Mouse (Mus musculus): Measurements from ENCODE around the gene Pick1.

Gene Pick1

DNA sequence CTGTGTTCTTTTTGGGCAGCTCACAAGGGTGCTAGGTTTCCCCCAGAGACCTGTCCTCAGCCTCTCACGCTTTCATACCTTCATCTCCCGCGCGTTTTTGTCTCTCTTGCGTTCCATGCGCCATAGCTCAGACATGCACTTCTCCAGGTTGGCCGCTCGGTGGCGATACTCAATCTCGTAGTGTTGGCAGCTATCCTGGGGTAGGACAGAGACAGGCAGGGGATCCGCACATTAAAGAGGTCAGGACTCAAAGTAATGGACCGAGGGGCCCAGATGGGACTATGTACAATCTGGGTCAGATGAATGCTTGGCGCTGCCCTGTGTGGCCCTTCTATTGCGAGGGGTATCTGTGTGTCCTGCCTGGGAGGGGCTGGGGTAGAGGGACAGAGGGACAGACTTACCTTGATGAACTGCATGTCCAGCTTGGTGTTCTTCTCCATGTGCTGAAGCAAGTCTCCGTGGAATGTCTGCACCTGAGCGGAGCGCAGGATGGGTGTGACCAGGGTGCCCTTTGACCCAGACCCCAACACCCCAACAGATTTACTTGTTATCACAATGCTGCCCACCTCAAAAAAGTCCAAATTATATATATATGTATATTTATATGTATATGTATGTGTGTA, 42.3 kb downstream of the Pick1 start:
- peak; percentile 66 to 73 for DNase-seq

GRCm38 (mm10) chr15:79273020-79273419, 44.0 kb downstream of the Pick1 start:
- DNase-seq = no peak

GRCm38 (mm10) chr15:79277728-79278127, 48.8 kb downstream of the Pick1 start:
- no peak for DNase-seq

GRCm38 (mm10) chr15:79280209-79280608, 51.2 kb downstream of the Pick1 start:
- peak; percentile 51 to 55 for DNase-seq

DNA sequence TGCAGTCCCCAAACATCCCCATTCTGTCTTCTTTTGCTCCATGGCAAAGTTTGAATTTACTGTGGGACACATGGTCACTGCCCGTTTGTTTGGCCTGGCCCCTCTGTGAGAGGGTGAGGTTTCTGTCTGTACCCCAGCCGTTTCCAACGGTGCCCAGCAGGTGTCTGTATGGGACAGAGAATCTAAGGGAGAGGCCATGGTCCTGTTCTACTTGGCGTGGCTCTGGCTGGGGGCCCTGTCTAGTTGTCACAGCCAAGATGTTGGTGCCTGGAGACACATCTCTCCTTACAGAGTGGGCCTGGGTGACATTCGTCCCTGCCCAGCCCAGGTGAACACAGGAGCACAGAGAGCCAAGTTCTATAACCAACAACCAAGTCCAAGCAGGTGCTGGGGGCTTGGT, 51.9 kb downstream of the Pick1 start:
- no peak for DNase-seq

GRCm38 (mm10) chr15:79281389-79281788, 52.4 kb downstream of the Pick1 start:
- DNase-seq = no peak

DNA sequence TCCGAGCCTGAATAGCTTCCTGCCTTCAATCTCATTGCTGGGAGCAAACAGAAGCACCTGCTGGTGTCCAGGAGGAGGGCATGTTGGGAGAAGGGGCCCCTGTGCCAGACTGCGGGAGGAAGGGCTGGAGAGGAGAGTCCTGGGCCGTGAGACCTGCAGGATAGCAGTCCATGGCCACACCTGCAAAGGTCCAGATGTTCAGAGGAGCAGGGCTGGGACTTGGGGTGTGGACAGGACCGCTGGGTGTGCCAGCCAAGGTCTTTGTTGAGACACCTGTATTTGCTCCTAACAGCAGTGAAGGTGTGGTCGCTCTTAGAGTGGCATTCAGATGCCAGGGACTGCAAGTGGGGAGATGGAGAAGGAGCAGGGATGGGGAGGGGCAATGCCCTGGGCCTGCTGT, 53.5 kb downstream of the Pick1 start:
- no peak for DNase-seq

DNA sequence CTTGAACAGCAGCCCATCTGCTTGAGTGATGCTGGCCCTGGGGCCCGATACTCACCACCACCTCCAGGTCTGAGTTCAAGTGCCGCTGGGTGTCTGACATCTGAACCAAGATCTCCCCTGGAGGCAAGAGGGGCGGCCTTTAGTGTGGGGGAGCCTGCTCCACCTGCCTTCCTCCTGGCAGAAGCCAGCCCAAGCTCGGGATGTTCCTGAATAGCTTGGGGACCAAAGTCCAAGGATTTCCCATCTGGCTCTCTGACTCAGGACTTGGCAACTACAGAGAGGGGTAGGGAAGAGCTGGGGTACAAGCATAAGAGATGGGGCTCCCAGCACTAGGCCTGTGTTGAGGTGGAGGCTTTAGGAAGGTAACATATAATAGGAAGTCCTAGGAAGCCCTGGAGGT, 54.4 kb downstream of the Pick1 start:
- DNase-seq = no peak

DNA sequence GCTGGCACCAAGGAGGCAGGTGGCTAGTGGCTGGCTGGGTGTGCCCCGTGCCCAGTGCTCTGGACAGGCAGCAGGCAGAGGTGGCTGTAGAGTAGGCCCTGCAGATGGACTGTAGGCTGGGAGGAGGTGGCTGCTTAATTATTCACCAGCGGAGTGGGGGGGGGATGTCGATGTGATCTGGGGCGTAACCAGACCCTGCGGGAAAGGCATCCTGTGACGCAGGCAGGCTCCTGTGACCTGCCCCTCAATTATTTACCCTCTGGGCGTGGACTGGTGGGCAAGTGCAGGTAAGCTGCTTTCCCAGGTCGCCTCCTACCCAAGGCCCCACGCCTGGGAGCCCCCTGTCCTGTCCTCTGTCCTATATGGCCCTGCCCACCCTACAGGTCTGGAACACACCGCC, 56.4 kb downstream of the Pick1 start, which contains the start of gene Baiap2l2:
Gene Baiap2l2 (minus strand): TSS at position 139 of the 400 bp plus-strand sequence.
- DNase-seq = no peak

- no peak for DNase-seq
These were observed 57.2 kb downstream of the Pick1 start for GRCm38 (mm10) chr15:79286141-79286540.

DNA sequence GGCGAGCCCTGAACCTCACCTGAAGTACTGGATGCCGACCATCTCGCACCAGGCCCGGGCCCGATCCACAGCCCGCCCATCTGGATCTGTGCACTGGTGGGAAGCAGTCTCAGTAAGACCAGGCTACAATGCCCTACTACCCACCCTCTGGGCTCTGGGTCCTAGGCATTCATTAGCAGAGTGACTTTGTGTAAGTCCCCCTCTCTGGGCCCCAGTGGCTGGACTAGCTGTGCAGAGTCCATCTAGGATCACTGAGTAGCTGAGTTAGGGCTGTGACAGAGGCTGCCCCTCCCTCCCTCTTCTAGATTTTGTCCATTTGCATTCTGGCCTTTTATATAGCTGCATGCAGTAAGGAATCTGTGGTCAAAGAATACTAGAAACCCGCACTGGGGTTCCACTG, 58.1 kb downstream of the Pick1 start:
- no peak for DNase-seq

- DNase-seq = no peak
These were observed 59.4 kb downstream of the Pick1 start for GRCm38 (mm10) chr15:79288387-79288786.

- DNase-seq = no peak
These were observed 60.5 kb downstream of the Pick1 start for GRCm38 (mm10) chr15:79289441-79289840.

- DNase-seq = no peak
These were observed 61.4 kb downstream of the Pick1 start for GRCm38 (mm10) chr15:79290340-79290739.

GRCm38 (mm10) chr15:79292779-79293178, 63.8 kb downstream of the Pick1 start:
- DNase-seq = no peak

DNA sequence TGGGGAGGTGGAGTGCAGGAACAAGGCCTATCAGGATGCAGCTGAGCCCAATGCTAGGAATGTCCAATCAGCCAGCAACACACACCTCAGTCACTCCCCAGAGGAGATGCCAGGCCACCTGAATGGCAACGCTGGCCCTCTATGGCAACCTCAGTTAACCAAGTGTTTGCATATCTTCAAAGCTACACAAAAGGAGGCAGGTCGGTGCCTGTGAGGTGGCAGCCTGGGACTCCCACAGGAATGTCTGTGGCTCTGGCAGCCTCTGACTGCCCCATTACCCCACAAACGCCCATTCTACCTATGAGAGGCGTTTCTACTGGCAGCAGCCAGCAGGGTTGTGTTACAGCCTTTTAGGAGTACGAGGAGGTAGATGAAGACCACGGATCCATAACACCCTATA, 69.6 kb downstream of the Pick1 start:
- no peak for DNase-seq
